Comparison of ENCODE assay signal across 20 mouse cellular contexts in the genomic region with DNA sequence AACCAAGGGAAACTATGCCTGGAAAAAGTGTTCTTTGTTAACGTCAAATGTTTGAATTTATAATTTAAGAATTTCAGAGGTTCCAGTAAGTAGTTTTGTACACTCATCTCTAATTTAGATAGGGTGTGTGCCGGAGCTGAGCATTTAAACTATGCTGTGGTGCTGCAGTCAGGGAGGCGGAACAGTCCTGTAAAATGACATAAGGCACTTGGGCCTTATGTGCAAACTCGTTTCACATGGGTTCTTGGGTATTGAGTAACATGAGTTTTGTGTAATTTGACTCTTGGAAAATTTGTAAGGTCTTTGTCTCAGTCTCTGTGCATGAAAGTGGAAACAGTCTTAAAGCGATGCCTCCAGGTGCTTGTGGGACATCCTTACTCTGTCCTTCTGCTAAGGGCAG.
"Had no signal": no experiment of that assay in that cellular context is flagged by ENCODE, and none has a peak within 500 bp of the region (broad histone marks: within the 10 kb centered on the region; RNA-seq: fewer than 3 reads in every experiment).

No protein-coding gene starts in this region.

- H3K27me3 ChIP-seq: kidney, embryonic 15.5 days; limb, embryonic 13.5 days; liver, embryonic 13.5 days; megakaryocyte, embryonic 14.5 days; midbrain, embryonic 13.5 days; neural tube, embryonic 13.5 days; stomach, embryonic 15.5 days had no signal

- H3K9me3 ChIP-seq: kidney, embryonic 15.5 days; limb, embryonic 13.5 days; liver, embryonic 13.5 days; megakaryocyte, embryonic 14.5 days; midbrain, embryonic 10.5 days; midbrain, embryonic 13.5 days; neural tube, embryonic 13.5 days; stomach, embryonic 15.5 days had no signal

- H3K4me3 ChIP-seq: kidney, embryonic 15.5 days; limb, embryonic 13.5 days; liver, embryonic 13.5 days; megakaryocyte, embryonic 14.5 days; midbrain, embryonic 10.5 days; midbrain, embryonic 13.5 days; myocyte; neural tube, embryonic 13.5 days; stomach, embryonic 15.5 days had no signal

- H3K27ac ChIP-seq: kidney, embryonic 15.5 days; limb, embryonic 13.5 days; liver, embryonic 13.5 days; midbrain, embryonic 10.5 days; midbrain, embryonic 13.5 days; neural tube, embryonic 13.5 days; stomach, embryonic 15.5 days had no signal

- H3K36me3 ChIP-seq: kidney, embryonic 15.5 days; limb, embryonic 13.5 days; liver, embryonic 13.5 days; midbrain, embryonic 10.5 days; midbrain, embryonic 13.5 days; neural tube, embryonic 13.5 days; stomach, embryonic 15.5 days had no signal

- DNase-seq: kidney, adult 2 months; kidney, postnatal 14 days; kidney, postnatal 4 days; left cerebral cortex, postnatal 4 days; liver, embryonic 13.5 days; lung, embryonic 14.5 days; retina, postnatal 1 day; right cerebral cortex, postnatal 25 days; spleen, adult 18-20 months; thymus, postnatal 25 days had no signal

- H3K4me2 ChIP-seq: kidney, embryonic 15.5 days; limb, embryonic 13.5 days; liver, embryonic 13.5 days; lung, embryonic 14.5 days; midbrain, embryonic 13.5 days; neural tube, embryonic 13.5 days; stomach, embryonic 15.5 days had no signal

- ATAC-seq: intestine, postnatal 0 days; midbrain, embryonic 13.5 days; midbrain, embryonic 16.5 days had no signal

- H3K9ac ChIP-seq: kidney, embryonic 15.5 days; limb, embryonic 13.5 days; liver, embryonic 13.5 days; lung, embryonic 14.5 days; midbrain, embryonic 13.5 days; neural tube, embryonic 13.5 days; stomach, embryonic 15.5 days had no signal

- H3K4me1 ChIP-seq: kidney, embryonic 15.5 days; liver, embryonic 13.5 days; megakaryocyte, embryonic 14.5 days; midbrain, embryonic 10.5 days; midbrain, embryonic 13.5 days; neural tube, embryonic 13.5 days; stomach, embryonic 15.5 days had no signal
